Mouse (Mus musculus) forebrain, embryonic 16.5 days (tissue): ENCODE results near the gene Jsrp1. TPM values are rescaled to one million over a fixed set of nuclear protein-coding genes. Genes with fewer than 3 reads are reported as not detected.

Experiments
- ATAC-seq: fragments of 200-750 bp; cut with Nextera tagmentation; 2 replicates; pipeline ENCODE4 v1.8.0; 2017; ENCODE audit warnings: mild to moderate bottlenecking, moderate library complexity
- H3K27ac ChIP-seq: fragments of 300-500 bp; sonication (generic); 2 replicates; pipeline ENCODE4 v1.5.1; 2014; ENCODE audit warnings: low read length, control low read depth
- H3K27me3 ChIP-seq: fragments of 300-500 bp; sonication (generic); replicated peaks from 2 replicates; pipeline ENCODE4 v1.6.1; 2014; ENCODE audit warnings: low read length; ENCODE audit not compliant: control insufficient read depth, insufficient read depth
- H3K36me3 ChIP-seq: fragments of 300-500 bp; sonication (generic); 2 replicates; pipeline ENCODE4 v1.6.1; 2014; ENCODE audit not compliant: control insufficient read depth, insufficient read depth
- H3K4me1 ChIP-seq: fragments of 300-500 bp; sonication (generic); replicated peaks from 2 replicates; pipeline ENCODE4 v1.6.1; 2014; ENCODE audit warnings: low read length; ENCODE audit not compliant: control insufficient read depth, insufficient read depth
- H3K4me2 ChIP-seq: fragments of 300-500 bp; sonication (generic); 2 replicates; pipeline ENCODE4 v1.6.1; 2014; ENCODE audit warnings: mild to moderate bottlenecking, low read length, control low read depth
- H3K4me3 ChIP-seq: fragments of 300-500 bp; sonication (generic); replicated peaks from 2 replicates; pipeline ENCODE4 v1.5.1; 2014; ENCODE audit warnings: mild to moderate bottlenecking, low read length, control low read depth
- H3K9ac ChIP-seq: fragments of 300-500 bp; sonication (generic); replicated peaks from 2 replicates; pipeline ENCODE4 v1.6.1; 2014; ENCODE audit warnings: low read depth, low read length, control low read depth
- H3K9me3 ChIP-seq: fragments of 300-500 bp; sonication (generic); 2 replicates; pipeline ENCODE4 v1.6.1; 2016; ENCODE audit warnings: low read length; ENCODE audit not compliant: control insufficient read depth
- WGBS: fragments of 180-500 bp; shearing (Covaris S2); extraction: QIAGEN DNeasy Blood & Tissue Kit; methylation state at CpG from one replicate; pipeline ENCODE4 v1.1.7; 2014; 5-methylcytosine and 5-hydroxymethylcytosine counted together
- microRNA counts: library from miRNA; unstranded; fragments of <30 nt; microRNA quantifications from one replicate; lab custom pipeline; 2016
- microRNA-seq: library from miRNA; unstranded; fragments of <30 nt; microRNA quantifications from one replicate; pipeline ENCODE4, GENCODE M21; 2017
- polyA plus RNA-seq: library from polyadenylated mRNA; unstranded; fragments of >200 nt; fragmentation: Nextera tagmentation; extraction: Ambion mirVana; gene quantifications from 2 replicates; pipeline ENCODE4 v1.2.1, GENCODE M21; 2015

Jsrp1 gene
- polyA plus RNA-seq, 1 experiment from 2014 or later, result not detected

- no peaks in the 10 kb centered on the region for H3K27me3 ChIP-seq
- H3K4me3 ChIP-seq, result no peak overlapping the region
- no peak overlapping the region for H3K9ac ChIP-seq
- peaks cover 37% of the 10 kb centered on the region for H3K4me1 ChIP-seq
- WGBS, result 89% methylated on average over 4 of the region's 4 CpGs
- no peaks in the 10 kb centered on the region for H3K9me3 ChIP-seq
- ATAC-seq, result no peak
- no peak overlapping the region for H3K4me2 ChIP-seq
- H3K36me3 ChIP-seq, result no peaks in the 10 kb centered on the region
- H3K27ac ChIP-seq, result no peak overlapping the region
Measured at GRCm38 (mm10) chr10:80760596-80761524, 52.4 kb downstream of the Jsrp1 start.

GRCm38 (mm10) chr10:80758651-80759050, 54.6 kb downstream of the Jsrp1 start:
- no peak for ATAC-seq
- H3K27ac ChIP-seq, result no peak overlapping the region
- H3K27me3 ChIP-seq, result no peaks in the 10 kb centered on the region
- no peak overlapping the region for H3K9ac ChIP-seq
- WGBS, result 87% methylated on average over 7 of the region's 7 CpGs
- no peaks in the 10 kb centered on the region for H3K9me3 ChIP-seq
- H3K4me3 ChIP-seq, result no peak overlapping the region
- H3K4me1 ChIP-seq, result peaks cover 42% of the 10 kb centered on the region
- H3K36me3 ChIP-seq, result no peaks in the 10 kb centered on the region
- H3K4me2 ChIP-seq, result no peak overlapping the region

MicroRNAs within 50 kb of the gene (microRNA counts, 519-probe panel; counts per million panel counts)
- microRNA mmu-miR-1982 (lab: Ali Mortazavi, UCI), result not detected

Small RNA genes within 50 kb of the gene (microRNA-seq; reads per million reads assigned to microRNA genes)
- gene Mir1982, result 5.6 reads per million, percentile 23 among the genes with 10 or more reads in this experiment

Other genes with a start within 250 kb of the Jsrp1 start
- gene Klf16, start 236.2 kb downstream of the Jsrp1 start, polyA plus RNA-seq, result 9.2 and 10.1 TPM in 2 replicates
- 92.2 and 93.1 TPM in 2 replicates for gene Abhd17a, start 223.2 kb downstream of the Jsrp1 start, polyA plus RNA-seq
- 69.9 and 77.2 TPM in 2 replicates for gene Scamp4, start 210.6 kb downstream of the Jsrp1 start, polyA plus RNA-seq
- gene Adat3, start 210.6 kb downstream of the Jsrp1 start, polyA plus RNA-seq, result 6.4 and 6.7 TPM in 2 replicates
- 3.1 and 4.1 TPM in 2 replicates for gene Gm49322, start 207.5 kb downstream of the Jsrp1 start, polyA plus RNA-seq
- gene Csnk1g2, start 190.7 kb downstream of the Jsrp1 start, polyA plus RNA-seq, result 91.3 and 96.9 TPM in 2 replicates
- 75.2 and 79.7 TPM in 2 replicates for gene Btbd2, start 156.4 kb downstream of the Jsrp1 start, polyA plus RNA-seq
- 57.1 and 61.2 TPM in 2 replicates for gene Mknk2, start 135.4 kb downstream of the Jsrp1 start, polyA plus RNA-seq
- 56.9 and 59.4 TPM in 2 replicates for gene Mob3a, start 111.5 kb downstream of the Jsrp1 start, polyA plus RNA-seq
- gene Izumo4, start 111.3 kb downstream of the Jsrp1 start, polyA plus RNA-seq, result 32.5 and 44.1 TPM in 2 replicates
- gene Ap3d1, start 71.2 kb downstream of the Jsrp1 start, polyA plus RNA-seq, result 101 and 102 TPM in 2 replicates
- 17.4 and 22.5 TPM in 2 replicates for gene Dot1l, start 58.3 kb downstream of the Jsrp1 start, polyA plus RNA-seq
- 62.6 and 65.1 TPM in 2 replicates for gene Sf3a2, start 15.3 kb downstream of the Jsrp1 start, polyA plus RNA-seq
- gene Plekhj1, start 14.9 kb downstream of the Jsrp1 start, polyA plus RNA-seq, result 129 and 143 TPM in 2 replicates
- 0.15 TPM in 1 of 2 replicates, not detected in the other for gene Amh, start 8.3 kb downstream of the Jsrp1 start, polyA plus RNA-seq
- 1,342 and 1,351 TPM in 2 replicates for gene Oaz1, start 13.2 kb upstream of the Jsrp1 start, polyA plus RNA-seq
- 6.0 and 9.3 TPM in 2 replicates for gene Lingo3, start 30.5 kb upstream of the Jsrp1 start, polyA plus RNA-seq
- gene Lsm7, start 41.7 kb upstream of the Jsrp1 start, polyA plus RNA-seq, result 223 and 228 TPM in 2 replicates
- 64.9 and 78.6 TPM in 2 replicates for gene Sppl2b, start 41.8 kb upstream of the Jsrp1 start, polyA plus RNA-seq
- gene Tmprss9, start 58.4 kb upstream of the Jsrp1 start, polyA plus RNA-seq, result 0.24 and 0.25 TPM in 2 replicates
- 298 and 299 TPM in 2 replicates for gene Timm13, start 87.5 kb upstream of the Jsrp1 start, polyA plus RNA-seq
- 53.2 and 59.8 TPM in 2 replicates for gene Lmnb2, start 104.7 kb upstream of the Jsrp1 start, polyA plus RNA-seq
- 5.8 and 7.0 TPM in 2 replicates for gene Gadd45b, start 116.6 kb upstream of the Jsrp1 start, polyA plus RNA-seq
- 41.0 and 47.4 TPM in 2 replicates for gene Gng7, start 201.4 kb upstream of the Jsrp1 start, polyA plus RNA-seq
- 37.6 and 45.4 TPM in 2 replicates for gene Diras1, start 212.2 kb upstream of the Jsrp1 start, polyA plus RNA-seq
- gene Slc39a3, start 223.9 kb upstream of the Jsrp1 start, polyA plus RNA-seq, result 48.1 and 54.0 TPM in 2 replicates
- 325 and 344 TPM in 2 replicates for gene Sgta, start 246.7 kb upstream of the Jsrp1 start, polyA plus RNA-seq